ENCODE assay signal across 22 mouse cellular contexts in the genomic region with DNA sequence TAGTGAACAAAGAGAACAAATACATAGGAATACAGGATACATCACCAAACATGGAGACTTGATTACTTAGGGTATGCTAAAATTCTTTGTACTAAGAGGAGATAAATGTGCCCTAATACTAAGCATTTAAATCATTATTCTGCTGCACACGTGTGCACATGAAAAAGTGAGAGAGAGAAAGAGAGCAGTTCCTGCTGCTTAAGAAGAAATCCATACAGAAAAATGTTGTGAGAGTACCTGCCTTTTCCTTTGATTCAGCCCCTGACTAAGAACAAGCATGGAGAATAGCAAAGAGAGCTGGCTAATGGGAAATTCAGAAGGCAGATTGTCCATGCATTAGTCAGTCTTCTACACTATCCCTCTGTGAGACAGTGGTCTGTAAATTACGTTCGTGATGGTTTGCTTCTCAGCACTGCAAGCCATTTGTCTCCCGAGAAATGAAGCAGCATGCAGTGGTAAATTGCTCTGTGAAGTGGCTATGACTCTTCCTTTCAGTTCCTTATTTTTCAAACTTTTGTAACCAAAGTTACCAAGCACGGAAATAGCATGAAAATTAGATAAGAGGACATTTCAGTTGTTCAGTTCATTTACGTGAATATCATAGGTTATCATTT.
DNase-seq lines count a peak whose midpoint lies in the region; ATAC-seq and TF ChIP-seq lines count a peak whose summit lies in the region.
"Had no signal": no experiment of that assay in that cellular context is flagged by ENCODE, and none has a peak within 500 bp of the region (broad histone marks: within the 10 kb centered on the region; RNA-seq: fewer than 3 reads in every experiment).

No protein-coding gene starts in this region.

- no peak for ATAC-seq in intestine, embryonic 16.5 days
- ATAC-seq: intestine, embryonic 15.5 days; midbrain, embryonic 15.5 days had no signal

- peak; percentile 2 for DNase-seq in embryo, embryonic 10.5 days (ENCODE audit: low spot score)
- DNase-seq in embryo, embryonic 11 days, result no peak
- peak; percentile 3 for DNase-seq in 416B (ENCODE audit: low read depth)
- DNase-seq in brain, embryonic 14.5 days (ENCODE audit: low read depth), result peak; percentile 12
- no peak for DNase-seq in cerebellum, adult 9-11 months
- DNase-seq in kidney, adult 18-20 months, result no peak
- DNase-seq: cerebellum, postnatal 10 days; gastrocnemius, adult 2 months; heart, adult 11 months; heart, postnatal 36 days; kidney, postnatal 14 days; right cerebral cortex, postnatal 14 days; thymus, postnatal 14 days had no signal

- H3K9me3 ChIP-seq in megakaryocyte, embryonic 14.5 days, result no peaks in the 10 kb centered on the region
- H3K9me3 ChIP-seq in intestine, embryonic 16.5 days (ENCODE audit: control insufficient read depth, low read length), result no peaks in the 10 kb centered on the region
- H3K9me3 ChIP-seq: embryonic facial prominence, embryonic 10.5 days; forebrain, embryonic 12.5 days; hindbrain, embryonic 15.5 days; intestine, embryonic 15.5 days; midbrain, embryonic 15.5 days; neural tube, embryonic 15.5 days had no signal

- H3K4me2 ChIP-seq in intestine, embryonic 16.5 days (ENCODE audit: low read depth, low read length), result no peak overlapping the region
- H3K4me2 ChIP-seq: forebrain, embryonic 12.5 days; hindbrain, embryonic 15.5 days; intestine, embryonic 15.5 days; midbrain, embryonic 15.5 days; neural tube, embryonic 15.5 days had no signal

- H3K4me3 ChIP-seq in megakaryocyte, embryonic 14.5 days (replicated peaks), result peak overlapping the region; percentile 83
- H3K4me3 ChIP-seq in intestine, embryonic 16.5 days (ENCODE audit: low read length), result no peak overlapping the region
- H3K4me3 ChIP-seq: embryonic facial prominence, embryonic 10.5 days; forebrain, embryonic 12.5 days; gastrocnemius, adult 2 months; hindbrain, embryonic 15.5 days; intestine, embryonic 15.5 days; layer of hippocampus, adult 2 months; midbrain, embryonic 15.5 days; neural tube, embryonic 15.5 days had no signal

- peaks cover 5% of the 10 kb centered on the region; the same call in 1 of the 2 replicates for H3K4me1 ChIP-seq in megakaryocyte, embryonic 14.5 days
- no peaks in the 10 kb centered on the region for H3K4me1 ChIP-seq in intestine, embryonic 16.5 days (ENCODE audit: control insufficient read depth, insufficient read depth, low read length)
- H3K4me1 ChIP-seq: embryonic facial prominence, embryonic 10.5 days; forebrain, embryonic 12.5 days; hindbrain, embryonic 15.5 days; intestine, embryonic 15.5 days; midbrain, embryonic 15.5 days; neural tube, embryonic 15.5 days had no signal

- no peak for TF ChIP-seq POLR2A in brain, embryonic 14.5 days (IDR thresholded peaks at IDR 0.05; ENCODE audit: borderline replicate concordance, extremely low read depth, insufficient read depth, insufficient read length, poor library complexity, severe bottlenecking)

- no peak for TF ChIP-seq CTCF in brain, embryonic 14.5 days (IDR thresholded peaks at IDR 0.05; ENCODE audit: borderline replicate concordance, extremely low read depth, insufficient read depth, insufficient read length)

- H3K9ac ChIP-seq in intestine, embryonic 16.5 days (ENCODE audit: low read depth, low read length), result no peak overlapping the region
- H3K9ac ChIP-seq: forebrain, embryonic 12.5 days; hindbrain, embryonic 15.5 days; intestine, embryonic 15.5 days; midbrain, embryonic 15.5 days; neural tube, embryonic 15.5 days had no signal

- 41% methylated on average over 6 of the region's 6 CpGs for WGBS in intestine, embryonic 16.5 days

- no peak overlapping the region for H3K27ac ChIP-seq in intestine, embryonic 16.5 days (ENCODE audit: low read length)
- H3K27ac ChIP-seq: embryonic facial prominence, embryonic 10.5 days; forebrain, embryonic 12.5 days; gastrocnemius, adult 2 months; hindbrain, embryonic 15.5 days; intestine, embryonic 15.5 days; layer of hippocampus, adult 2 months; midbrain, embryonic 15.5 days; neural tube, embryonic 15.5 days had no signal

- H3K36me3 ChIP-seq in megakaryocyte, embryonic 14.5 days (replicated peaks; ENCODE audit: low read length), result no peaks in the 10 kb centered on the region
- no peaks in the 10 kb centered on the region for H3K36me3 ChIP-seq in intestine, embryonic 16.5 days (ENCODE audit: control insufficient read depth, insufficient read depth, low read length)
- H3K36me3 ChIP-seq: embryonic facial prominence, embryonic 10.5 days; forebrain, embryonic 12.5 days; hindbrain, embryonic 15.5 days; intestine, embryonic 15.5 days; midbrain, embryonic 15.5 days; neural tube, embryonic 15.5 days had no signal

- no peaks in the 10 kb centered on the region for H3K27me3 ChIP-seq in megakaryocyte, embryonic 14.5 days (replicated peaks)
- H3K27me3 ChIP-seq in intestine, embryonic 16.5 days (replicated peaks; ENCODE audit: control insufficient read depth, insufficient read depth, low read length), result no peaks in the 10 kb centered on the region
- H3K27me3 ChIP-seq: forebrain, embryonic 12.5 days; hindbrain, embryonic 15.5 days; intestine, embryonic 15.5 days; midbrain, embryonic 15.5 days; neural tube, embryonic 15.5 days had no signal

Comparison
In these comparisons a context has a peak if more than half of its experiments do, and no peak if none do; other contexts are left out.
1. DNase-seq: peak in embryo, embryonic 10.5 days (single experiment), 416B (single experiment) and brain, embryonic 14.5 days (single experiment); none in embryo, embryonic 11 days (single experiment), cerebellum, adult 9-11 months (single experiment) and kidney, adult 18-20 months (single experiment).